Mouse (Mus musculus): ENCODE measurements at regions not wholly inside any gene's neighbourhood (a gene's known extent, or its start where the extent isn't known, plus 50 kb on each side); places are given as distances from the start of the nearest gene placed in this dataset.
"Not testable (repeated sequence)": the region's sequence is repeated elsewhere in the genome, so short reads cannot be mapped to it uniquely, and the experiment has no call there.

- not testable (repeated sequence) for DNase-seq
Observed at GRCm38 (mm10) chr17:10150403-10150689, 169.3 kb downstream of the Qk start.

- DNase-seq: no peak
Observed at GRCm38 (mm10) chr17:10149682-10150402, 169.8 kb downstream of the Qk start.

GRCm38 (mm10) chr17:10147106-10147505 is 172.5 kb downstream of the Qk start:
- DNase-seq: no peak

GRCm38 (mm10) chr17:10146576-10146975 is 173.1 kb downstream of the Qk start:
- DNase-seq: no peak

- peak; percentile 72 for DNase-seq
Observed at GRCm38 (mm10) chr17:10138847-10139246, 180.8 kb downstream of the Qk start.

GRCm38 (mm10) chr17:10138374-10138773 is 181.3 kb downstream of the Qk start:
- peak; percentile 17 for DNase-seq

- DNase-seq: no peak
Observed at GRCm38 (mm10) chr17:10135111-10135510, 184.5 kb downstream of the Qk start.

- no peak for DNase-seq
Observed at GRCm38 (mm10) chr17:10128591-10128990, 191.1 kb downstream of the Qk start.

GRCm38 (mm10) chr17:10122411-10122810 is 197.2 kb downstream of the Qk start:
- no peak for DNase-seq

- no peak for DNase-seq
Observed at GRCm38 (mm10) chr17:10112118-10112517, 207.5 kb downstream of the Qk start.

- no peak for DNase-seq
Observed at GRCm38 (mm10) chr17:10110375-10110675, 209.3 kb downstream of the Qk start.

GRCm38 (mm10) chr17:10109511-10110374 is 209.9 kb downstream of the Qk start:
- no peak for DNase-seq

- no peak for DNase-seq
Observed at GRCm38 (mm10) chr17:10105299-10105698, 214.4 kb downstream of the Qk start.

GRCm38 (mm10) chr17:10098199-10098598 is 221.5 kb downstream of the Qk start:
- no peak for DNase-seq

- no peak for DNase-seq
Observed at GRCm38 (mm10) chr17:10097691-10098090, 222.0 kb downstream of the Qk start.

GRCm38 (mm10) chr17:10095841-10096301 is 223.8 kb downstream of the Qk start:
- DNase-seq: peak; percentile 56

GRCm38 (mm10) chr17:10094108-10094521 is 225.5 kb downstream of the Qk start:
- peak; percentile 49 for DNase-seq

- peak; percentile 28 for DNase-seq
Observed at GRCm38 (mm10) chr17:10093437-10094107, 226.1 kb downstream of the Qk start.

- DNase-seq: no peak
Observed at GRCm38 (mm10) chr17:10087192-10087886, 232.3 kb downstream of the Qk start.

- DNase-seq: no peak
Observed at GRCm38 (mm10) chr17:10086558-10086957, 233.1 kb downstream of the Qk start.

GRCm38 (mm10) chr17:10086132-10086531 is 233.5 kb downstream of the Qk start:
- DNase-seq: no peak

GRCm38 (mm10) chr17:10081721-10082120 is 237.9 kb downstream of the Qk start:
- no peak for DNase-seq
